Mouse (Mus musculus): ENCODE data around the gene Rpn2. TPM values are rescaled to one million over a fixed set of nuclear protein-coding genes. Genes with fewer than 3 reads are reported as not detected.

The Rpn2 gene
- polyA plus RNA-seq, 1 experiment from 2014 or later: 283 TPM

GRCm38 (mm10) chr2:157338663-157339062, 59.8 kb downstream of the Rpn2 start:
- no peak for ATAC-seq (ENCODE audit: insufficient number of reproducible peaks, insufficient read depth, low FRiP score, low TSS enrichment, low read depth)
- Histone ChIP-seq H3K9me3 (no peaks in the 10 kb centered on the region), H3K9ac (no peak overlapping the region), H3K27me3 (no peaks in the 10 kb centered on the region), H3K27ac (no peak overlapping the region), H3K4me1 (peaks cover 19% of the 10 kb centered on the region), H3K36me3 (no peaks in the 10 kb centered on the region), H3K4me3 (no peak overlapping the region), H3K4me2 (no peak overlapping the region)
- 44% methylated on average over 5 of the region's 5 CpGs for WGBS

GRCm38 (mm10) chr2:157339532-157339931, 60.7 kb downstream of the Rpn2 start:
- 74% methylated on average over 7 of the region's 7 CpGs for WGBS
- peaks cover 19% of the 10 kb centered on the region for H3K4me1 ChIP-seq
- no peak overlapping the region for H3K9ac ChIP-seq
- no peak for ATAC-seq (ENCODE audit: insufficient number of reproducible peaks, insufficient read depth, low FRiP score, low TSS enrichment, low read depth)
- no peaks in the 10 kb centered on the region for H3K27me3 ChIP-seq
- H3K36me3 ChIP-seq: no peaks in the 10 kb centered on the region
- no peak overlapping the region for H3K4me2 ChIP-seq
- H3K27ac ChIP-seq: no peak overlapping the region
- H3K9me3 ChIP-seq: no peaks in the 10 kb centered on the region
- no peak overlapping the region for H3K4me3 ChIP-seq

- H3K36me3 ChIP-seq: no peaks in the 10 kb centered on the region
- no peak overlapping the region; the same call in 1 of the 2 replicates for H3K27ac ChIP-seq
- no peak overlapping the region for H3K4me3 ChIP-seq
- ATAC-seq (ENCODE audit: insufficient number of reproducible peaks, insufficient read depth, low FRiP score, low TSS enrichment, low read depth): no peak
- no peaks in the 10 kb centered on the region for H3K27me3 ChIP-seq
- no peak overlapping the region for H3K9ac ChIP-seq
- 37% methylated on average over 7 of the region's 7 CpGs for WGBS
- no peak overlapping the region for H3K4me2 ChIP-seq
- H3K9me3 ChIP-seq: no peaks in the 10 kb centered on the region
- H3K4me1 ChIP-seq: peaks cover 19% of the 10 kb centered on the region
Observed at GRCm38 (mm10) chr2:157340221-157340741, 61.5 kb downstream of the Rpn2 start.

GRCm38 (mm10) chr2:157341554-157342270, 62.9 kb downstream of the Rpn2 start:
- Histone ChIP-seq H3K4me1 (peaks cover 19% of the 10 kb centered on the region), H3K27me3 (no peaks in the 10 kb centered on the region), H3K9me3 (no peaks in the 10 kb centered on the region), H3K4me2 (no peak overlapping the region), H3K4me3 (no peak overlapping the region), H3K36me3 (no peaks in the 10 kb centered on the region), H3K9ac (peak overlapping the region; percentile 32; the same call in 1 of the 2 replicates), H3K27ac (peak overlapping the region; percentile 44; the same call in 1 of the 2 replicates)
- no peak for ATAC-seq (ENCODE audit: insufficient number of reproducible peaks, insufficient read depth, low FRiP score, low TSS enrichment, low read depth)
- WGBS: 43% methylated on average over 11 of the region's 11 CpGs

GRCm38 (mm10) chr2:157342328-157342926, 63.6 kb downstream of the Rpn2 start:
- Histone ChIP-seq H3K4me1 (peaks cover 20% of the 10 kb centered on the region), H3K27me3 (no peaks in the 10 kb centered on the region), H3K4me2 (no peak overlapping the region), H3K4me3 (no peak overlapping the region), H3K36me3 (no peaks in the 10 kb centered on the region), H3K9ac (0 out of 2 replicates have a peak overlapping the region, but pooled peaks have one; percentile 36), H3K27ac (no peak overlapping the region), H3K9me3 (no peaks in the 10 kb centered on the region)
- 40% methylated on average over 5 of the region's 5 CpGs for WGBS
- ATAC-seq (ENCODE audit: insufficient number of reproducible peaks, insufficient read depth, low FRiP score, low TSS enrichment, low read depth): 0 out of 2 replicates have a peak, but pooled peaks have one; percentile 15

- Histone ChIP-seq H3K4me2 (no peak overlapping the region), H3K4me3 (no peak overlapping the region), H3K9me3 (no peaks in the 10 kb centered on the region), H3K36me3 (no peaks in the 10 kb centered on the region), H3K27me3 (no peaks in the 10 kb centered on the region), H3K27ac (no peak overlapping the region), H3K9ac (no peak overlapping the region), H3K4me1 (peaks cover 23% of the 10 kb centered on the region)
- no peak for ATAC-seq (ENCODE audit: insufficient number of reproducible peaks, insufficient read depth, low FRiP score, low TSS enrichment, low read depth)
- WGBS: 69% methylated on average over 6 of the region's 6 CpGs
Observed at GRCm38 (mm10) chr2:157343337-157343736, 64.5 kb downstream of the Rpn2 start.

GRCm38 (mm10) chr2:157347361-157348159, 68.7 kb downstream of the Rpn2 start, which contains the start of gene Ghrh:
Ghrh (minus strand) TSS chr2:157347506.
- peaks cover 9% of the 10 kb centered on the region for H3K4me1 ChIP-seq
- H3K9me3 ChIP-seq: no peaks in the 10 kb centered on the region
- H3K4me2 ChIP-seq: no peak within 1 kb of the TSS
- 66% methylated on average over 26 of the region's 26 CpGs for WGBS
- no peaks in the 10 kb centered on the region for H3K36me3 ChIP-seq
- ATAC-seq (ENCODE audit: insufficient number of reproducible peaks, insufficient read depth, low FRiP score, low TSS enrichment, low read depth): no peak
- peak within 1 kb of the TSS; percentile 76 for H3K27ac ChIP-seq
- no peaks in the 10 kb centered on the region for H3K27me3 ChIP-seq
- H3K4me3 ChIP-seq: no peak within 1 kb of the TSS
- 0 out of 2 replicates have a peak within 1 kb of the TSS, but pooled peaks have one; percentile 51 for H3K9ac ChIP-seq

- no peak overlapping the region for H3K27ac ChIP-seq
- 67% methylated on average over 12 of the region's 12 CpGs for WGBS
- ATAC-seq (ENCODE audit: insufficient number of reproducible peaks, insufficient read depth, low FRiP score, low TSS enrichment, low read depth): no peak
Observed at GRCm38 (mm10) chr2:157349121-157349778, 70.4 kb downstream of the Rpn2 start.

GRCm38 (mm10) chr2:157353183-157353582, 74.4 kb downstream of the Rpn2 start:
- WGBS: 71% methylated on average over 4 of the region's 4 CpGs
- ATAC-seq (ENCODE audit: insufficient number of reproducible peaks, insufficient read depth, low FRiP score, low TSS enrichment, low read depth): no peak
- no peak overlapping the region for H3K4me3 ChIP-seq

More at GRCm38 (mm10) chr2:157349121-157349778, 70.4 kb downstream of the Rpn2 start:
- no peaks in the 10 kb centered on the region for H3K36me3 ChIP-seq
- H3K4me3 ChIP-seq: no peak overlapping the region
- peaks cover 8% of the 10 kb centered on the region for H3K4me1 ChIP-seq
- no peak overlapping the region for H3K9ac ChIP-seq
- no peak overlapping the region for H3K4me2 ChIP-seq
- H3K9me3 ChIP-seq: no peaks in the 10 kb centered on the region
- no peaks in the 10 kb centered on the region for H3K27me3 ChIP-seq

GRCm38 (mm10) chr2:157354106-157354505, 75.3 kb downstream of the Rpn2 start:
- H3K4me3 ChIP-seq: no peak overlapping the region
- H3K4me1 ChIP-seq: no peaks in the 10 kb centered on the region
- no peaks in the 10 kb centered on the region for H3K36me3 ChIP-seq
- no peaks in the 10 kb centered on the region for H3K9me3 ChIP-seq
- WGBS: 35% methylated on average over 3 of the region's 3 CpGs
- H3K27me3 ChIP-seq: no peaks in the 10 kb centered on the region
- no peak overlapping the region for H3K9ac ChIP-seq
- H3K4me2 ChIP-seq: no peak overlapping the region
- no peak overlapping the region for H3K27ac ChIP-seq
- no peak for ATAC-seq (ENCODE audit: insufficient number of reproducible peaks, insufficient read depth, low FRiP score, low TSS enrichment, low read depth)

More at GRCm38 (mm10) chr2:157353183-157353582, 74.4 kb downstream of the Rpn2 start:
- Histone ChIP-seq H3K4me2 (no peak overlapping the region), H3K9me3 (no peaks in the 10 kb centered on the region), H3K4me1 (no peaks in the 10 kb centered on the region), H3K27ac (no peak overlapping the region), H3K36me3 (no peaks in the 10 kb centered on the region), H3K27me3 (no peaks in the 10 kb centered on the region), H3K9ac (no peak overlapping the region)

GRCm38 (mm10) chr2:157360028-157360427, 81.2 kb downstream of the Rpn2 start:
- ATAC-seq (ENCODE audit: insufficient number of reproducible peaks, insufficient read depth, low FRiP score, low TSS enrichment, low read depth): no peak
- 83% methylated on average over 5 of the region's 5 CpGs for WGBS
- Histone ChIP-seq H3K9me3 (no peaks in the 10 kb centered on the region), H3K27me3 (no peaks in the 10 kb centered on the region), H3K9ac (no peak overlapping the region), H3K36me3 (no peaks in the 10 kb centered on the region), H3K4me3 (no peak overlapping the region), H3K4me1 (0 out of 2 replicates have a peak, but pooled peaks cover 3% of the 10 kb centered on the region), H3K27ac (no peak overlapping the region), H3K4me2 (no peak overlapping the region)
